Mouse (Mus musculus) G1E (cell line): ENCODE data around the gene Tbc1d21. TPM values are rescaled to one million over a fixed set of nuclear protein-coding genes. Genes with fewer than 3 reads are reported as not detected.

Experiments used
- ATAC-seq: 2 replicates; pipeline ENCODE4 v1.8.0; 2016; ENCODE audit warnings: mild to moderate bottlenecking; ENCODE audit not compliant: insufficient number of reproducible peaks, poor library complexity, low FRiP score, severe bottlenecking; ENCODE audit errors: extremely low read depth
- DNase-seq: peaks from one replicate; pipeline ENCODE4 v3.0.0; 2012; ENCODE audit warnings: low spot score
- H3K27me3 ChIP-seq: 2 replicates; pipeline ENCODE4 v1.6.1; 2012; ENCODE audit warnings: mild to moderate bottlenecking, low read length, inconsistent platforms; ENCODE audit not compliant: insufficient read depth
- H3K36me3 ChIP-seq: replicated peaks from 2 replicates; pipeline ENCODE3; 2012; ENCODE audit warnings: mild to moderate bottlenecking, inconsistent platforms
- H3K4me1 ChIP-seq: 2 replicates; pipeline ENCODE4 v1.6.1; 2012; ENCODE audit warnings: low read depth, low read length, inconsistent platforms, mixed read lengths; ENCODE audit not compliant: insufficient read depth
- H3K4me3 ChIP-seq: 2 replicates; pipeline ENCODE4 v1.5.1; 2012; ENCODE audit warnings: low read depth, mild to moderate bottlenecking, inconsistent platforms, low read length, moderate library complexity, mixed read lengths
- H3K9me3 ChIP-seq: replicated peaks from 2 replicates; pipeline ENCODE4 v1.6.1; 2012; ENCODE audit warnings: inconsistent platforms
- CTCF ChIP-seq: IDR thresholded peaks from 2 replicates; pipeline ENCODE4 v1.5.1; 2012; ENCODE audit warnings: low read depth, low read length, inconsistent platforms, mixed read lengths
- GATA1 ChIP-seq: IDR thresholded peaks from 2 replicates; pipeline ENCODE4 v1.6.1; 2012; ENCODE audit warnings: borderline replicate concordance, low read length, inconsistent platforms, mixed read lengths
- GATA2 ChIP-seq: IDR thresholded peaks from 2 replicates; pipeline ENCODE4 v1.6.1; 2012; ENCODE audit warnings: low read depth, low read length, inconsistent platforms, borderline replicate concordance
- POLR2AphosphoS5 ChIP-seq: IDR thresholded peaks from 2 replicates; pipeline ENCODE4 v1.6.1; 2012; ENCODE audit warnings: low read depth, low read length, inconsistent platforms; ENCODE audit not compliant: insufficient replicate concordance
- TAL1 ChIP-seq: conservative IDR thresholded peaks from 2 replicates; pipeline ENCODE4 v1.6.1; 2012; ENCODE audit warnings: low read depth, low read length, inconsistent platforms, mixed read lengths
- polyA plus RNA-seq: library from polyadenylated mRNA; stranded (reverse); fragments of >175 nt; gene quantifications from 2 replicates; pipeline ENCODE4 v1.2.3, GENCODE M21; 2012
- total RNA-seq, 2 experiments: library from RNA; stranded (forward) in 1 of 2; stranded (reverse) in 1 of 2; fragments of 200-1000 nt in 1 of 2; fragments of >200 nt in 1 of 2; fragmentation: Nextera tagmentation in 1 of 2; gene quantifications; 2 replicates each; pipeline ENCODE4 v1.2.3; 2014 to 2017

The Tbc1d21 gene
- total and polyA plus RNA-seq, 3 experiments = not detected

- TF ChIP-seq TAL1 = no peak
- Histone ChIP-seq H3K4me3 (no peak overlapping the region), H3K9me3 (no peaks in the 10 kb centered on the region), H3K36me3 (no peaks in the 10 kb centered on the region), H3K27me3 (peaks cover 8% of the 10 kb centered on the region; the same call in 1 of the 2 replicates), H3K4me1 (no peaks in the 10 kb centered on the region)
- DNase-seq (no peak), ATAC-seq (no peak)
Measured at GRCm38 (mm10) chr9:58394605-58395004, 24.4 kb upstream of the Tbc1d21 start.

- ATAC-seq = no peak
- TF ChIP-seq GATA1 = no peak
- TF ChIP-seq GATA2 = no peak
- no peak for TF ChIP-seq TAL1
- no peak for TF ChIP-seq POLR2AphosphoS5
- no peak for TF ChIP-seq CTCF
Measured at GRCm38 (mm10) chr9:58393875-58394274, 23.6 kb upstream of the Tbc1d21 start.

GRCm38 (mm10) chr9:58388381-58388780 is 18.1 kb upstream of the Tbc1d21 start:
- Histone ChIP-seq H3K4me3 (no peak overlapping the region), H3K27me3 (peaks cover 15% of the 10 kb centered on the region), H3K36me3 (no peaks in the 10 kb centered on the region), H3K4me1 (no peaks in the 10 kb centered on the region), H3K9me3 (no peaks in the 10 kb centered on the region)
- TF ChIP-seq CTCF (no peak), GATA1 (no peak), GATA2 (no peak), TAL1 (no peak), POLR2AphosphoS5 (no peak)
- ATAC-seq (no peak), DNase-seq (no peak)

More at GRCm38 (mm10) chr9:58393875-58394274, 23.6 kb upstream of the Tbc1d21 start:
- no peaks in the 10 kb centered on the region for H3K4me1 ChIP-seq
- H3K9me3 ChIP-seq = no peaks in the 10 kb centered on the region
- no peak overlapping the region for H3K4me3 ChIP-seq
- no peaks in the 10 kb centered on the region for H3K36me3 ChIP-seq
- peaks cover 14% of the 10 kb centered on the region; the same call in 1 of the 2 replicates for H3K27me3 ChIP-seq
- no peak for DNase-seq

GRCm38 (mm10) chr9:58378878-58379277 is 8.6 kb upstream of the Tbc1d21 start:
- H3K4me1 ChIP-seq = no peaks in the 10 kb centered on the region
- no peaks in the 10 kb centered on the region for H3K9me3 ChIP-seq
- H3K4me3 ChIP-seq = no peak overlapping the region
- TF ChIP-seq CTCF = no peak
- no peak for TF ChIP-seq GATA2
- no peak for TF ChIP-seq TAL1
- TF ChIP-seq GATA1 = no peak
- no peak for TF ChIP-seq POLR2AphosphoS5
- no peaks in the 10 kb centered on the region; the same call in 1 of the 2 replicates for H3K27me3 ChIP-seq
- no peaks in the 10 kb centered on the region for H3K36me3 ChIP-seq
- ATAC-seq = no peak
- DNase-seq = no peak

GRCm38 (mm10) chr9:58373912-58374431 is 3.7 kb upstream of the Tbc1d21 start:
- TF ChIP-seq GATA1 (no peak), TAL1 (no peak), GATA2 (no peak), POLR2AphosphoS5 (no peak), CTCF (no peak)
- ATAC-seq (no peak), DNase-seq (no peak)
- no peaks in the 10 kb centered on the region; the same call in 1 of the 2 replicates for H3K27me3 ChIP-seq
- no peaks in the 10 kb centered on the region for H3K9me3 ChIP-seq
- H3K4me3 ChIP-seq = no peak overlapping the region
- H3K4me1 ChIP-seq = no peaks in the 10 kb centered on the region
- H3K36me3 ChIP-seq = no peaks in the 10 kb centered on the region

- no peak for DNase-seq
- Histone ChIP-seq H3K9me3 (no peaks in the 10 kb centered on the region), H3K4me3 (no peak overlapping the region), H3K4me1 (no peaks in the 10 kb centered on the region), H3K36me3 (no peaks in the 10 kb centered on the region), H3K27me3 (no peaks in the 10 kb centered on the region)
- ATAC-seq = no peak
- TF ChIP-seq CTCF (no peak), GATA1 (no peak), TAL1 (no peak), POLR2AphosphoS5 (no peak), GATA2 (no peak)
Measured at GRCm38 (mm10) chr9:58371914-58372313, 1.7 kb upstream of the Tbc1d21 start.
